Mouse (Mus musculus) cerebellum, adult 2 months (tissue): Measurements from ENCODE around the gene Rora.

Source experiments
- CTCF ChIP-seq: fragments of 200-500 bp; IDR thresholded peaks from 2 replicates; pipeline ENCODE4 v1.5.1; 2011; ENCODE audit warnings: low read depth, mild to moderate bottlenecking, control low read depth, low read length, moderate library complexity, borderline replicate concordance; ENCODE audit not compliant: insufficient read depth
- POLR2A ChIP-seq: fragments of 200-500 bp; IDR thresholded peaks from 2 replicates; pipeline ENCODE4 v1.6.1; 2011; ENCODE audit warnings: low read length, control low read depth, borderline replicate concordance; ENCODE audit not compliant: insufficient read depth

GRCm38 (mm10) chr9:69333654-69334053 lies 680.1 kb downstream of the Rora start:
- TF ChIP-seq CTCF (no peak), POLR2A (no peak)
